Mouse (Mus musculus) bone marrow macrophage, adult 2 months (primary cell): ENCODE measurements around the gene Neurod4. TPM values are rescaled to one million over a fixed set of nuclear protein-coding genes. Genes with fewer than 3 reads are reported as not detected.

ENCODE experiments used
- H3K27ac ChIP-seq: 2 replicates; pipeline ENCODE4 v1.5.1; 2012; ENCODE audit warnings: low read depth, low read length; ENCODE audit not compliant: insufficient read depth
- H3K4me1 ChIP-seq: 2 replicates; pipeline ENCODE4 v1.6.1; 2012; ENCODE audit warnings: low read length; ENCODE audit not compliant: control insufficient read depth, insufficient read depth
- H3K4me3 ChIP-seq: 2 replicates; pipeline ENCODE4 v1.5.1; 2012; ENCODE audit warnings: mild to moderate bottlenecking, low read length, moderate library complexity; ENCODE audit not compliant: insufficient read depth
- CTCF ChIP-seq: IDR thresholded peaks from 2 replicates; pipeline ENCODE4 v1.5.1; 2012; ENCODE audit warnings: low read depth, mild to moderate bottlenecking, low read length, moderate library complexity
- POLR2A ChIP-seq: IDR thresholded peaks from 2 replicates; pipeline ENCODE4 v1.6.1; 2012; ENCODE audit warnings: mild to moderate bottlenecking, low read depth, low read length, borderline replicate concordance
- polyA plus RNA-seq: library from polyadenylated mRNA; stranded (reverse); fragments of >200 nt; gene quantifications from 2 replicates; pipeline ENCODE4 v1.2.4, GENCODE M21; 2012; ENCODE audit not compliant: missing spikeins, insufficient read depth, insufficient read length

Gene Neurod4
- polyA plus RNA-seq, 1 experiment = not detected

DNA sequence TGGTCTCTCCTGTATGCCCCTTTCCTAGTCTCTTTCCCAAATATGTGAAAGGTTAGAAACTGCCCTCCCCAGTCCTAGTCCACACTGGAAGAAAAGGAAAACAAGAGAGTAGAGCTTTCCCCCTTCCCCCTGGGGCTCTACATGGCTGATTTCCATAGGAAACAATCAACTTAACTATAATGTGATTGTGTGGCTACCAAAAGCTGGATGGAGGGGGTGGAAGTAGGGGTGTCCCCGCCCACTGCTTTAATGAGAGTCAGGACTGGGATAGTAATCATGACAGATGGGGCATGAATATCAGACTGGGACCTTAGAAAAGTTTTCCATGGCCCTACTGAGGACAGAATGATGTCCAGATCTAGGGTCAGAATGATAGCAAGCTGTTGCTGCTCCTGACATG is 45.5 kb downstream of the Neurod4 start:
- Histone ChIP-seq H3K4me3 (no peak overlapping the region), H3K27ac (no peak overlapping the region), H3K4me1 (no peaks in the 10 kb centered on the region)
- no peak for TF ChIP-seq CTCF
- no peak for TF ChIP-seq POLR2A

DNA sequence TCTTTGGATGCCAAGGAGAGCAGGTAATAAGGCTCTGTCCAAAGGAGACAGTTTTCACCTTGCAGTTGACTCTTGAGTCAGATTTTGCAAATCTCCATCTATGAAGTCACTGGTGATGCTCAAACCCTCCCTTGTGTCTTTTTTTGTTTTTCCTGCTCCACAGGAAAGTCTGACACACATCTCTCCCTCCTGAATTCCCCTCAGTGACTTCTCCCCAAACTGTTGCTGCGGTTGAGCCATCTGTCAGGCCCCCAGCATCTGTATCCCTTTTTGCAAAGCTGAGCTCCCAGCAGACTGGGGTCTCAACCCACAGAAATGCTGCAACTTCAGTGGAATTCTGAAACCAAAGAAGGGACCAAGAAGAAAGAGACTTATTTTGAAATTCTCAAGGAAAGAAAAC is 47.9 kb downstream of the Neurod4 start:
- H3K27ac ChIP-seq = no peak overlapping the region
- H3K4me1 ChIP-seq = no peaks in the 10 kb centered on the region
- H3K4me3 ChIP-seq = no peak overlapping the region
- TF ChIP-seq POLR2A = no peak
- TF ChIP-seq CTCF = no peak

DNA sequence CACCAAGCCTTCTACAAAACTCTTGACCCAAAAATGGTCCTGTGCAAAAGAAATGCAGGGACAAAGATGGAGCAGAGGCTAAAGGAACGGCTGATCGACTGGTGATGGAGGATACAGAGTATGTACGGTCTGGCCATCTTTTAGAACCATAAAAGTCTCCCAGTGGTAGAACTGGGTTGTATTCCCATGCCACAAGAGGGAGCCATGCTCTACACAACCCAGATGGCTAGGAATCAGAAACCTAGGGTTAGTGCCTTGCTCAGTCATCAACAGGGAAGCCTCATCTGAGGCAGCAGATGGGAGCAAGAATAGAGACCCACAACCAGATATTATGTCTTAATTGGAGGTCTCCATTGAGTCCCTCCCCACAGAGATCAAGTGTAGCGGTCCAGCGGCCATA is 50.5 kb downstream of the Neurod4 start:
- TF ChIP-seq CTCF (no peak), POLR2A (no peak)
- no peak overlapping the region for H3K4me3 ChIP-seq
- no peak overlapping the region for H3K27ac ChIP-seq
- no peaks in the 10 kb centered on the region for H3K4me1 ChIP-seq

DNA sequence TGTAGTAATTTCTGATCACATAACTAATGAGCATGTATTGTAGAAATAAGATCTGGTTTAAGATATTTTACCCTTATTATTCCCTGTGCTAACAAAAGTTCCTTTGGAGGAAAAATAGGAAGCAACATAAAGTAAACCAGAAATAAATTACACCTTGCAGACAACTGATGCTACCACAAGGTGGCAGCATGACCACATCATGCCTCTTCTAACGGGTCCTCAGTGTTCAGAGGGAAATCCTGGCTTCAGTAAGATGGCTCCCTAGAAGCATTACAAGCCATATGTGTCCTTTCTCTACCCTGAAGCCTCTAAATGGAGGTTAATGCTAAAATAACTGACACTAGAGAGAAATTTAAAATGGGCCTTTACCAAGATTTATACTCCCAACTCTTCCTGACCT is 51.8 kb downstream of the Neurod4 start:
- TF ChIP-seq CTCF = no peak
- TF ChIP-seq POLR2A = no peak
- Histone ChIP-seq H3K4me3 (no peak overlapping the region), H3K4me1 (no peaks in the 10 kb centered on the region), H3K27ac (no peak overlapping the region)

DNA sequence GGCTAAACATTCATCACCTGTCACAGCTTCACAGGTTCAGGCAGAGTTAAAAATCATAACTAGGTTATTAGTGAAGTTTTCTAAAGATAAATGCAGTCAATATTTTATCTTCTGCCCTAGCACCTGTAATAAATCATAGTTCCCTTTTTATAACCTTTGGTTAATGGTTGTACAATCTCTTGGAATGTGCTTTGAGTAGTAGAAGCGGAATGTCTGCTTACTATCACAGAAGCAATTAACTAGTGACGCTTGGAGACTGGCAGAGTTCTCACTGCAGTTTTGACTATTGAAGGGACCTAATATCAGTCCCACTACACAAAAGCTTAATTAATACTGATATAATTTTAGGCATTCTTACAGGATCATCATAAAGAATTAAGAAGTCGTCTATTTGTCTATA is 55.0 kb downstream of the Neurod4 start:
- no peaks in the 10 kb centered on the region for H3K4me1 ChIP-seq
- TF ChIP-seq POLR2A (no peak), CTCF (no peak)
- no peak overlapping the region for H3K4me3 ChIP-seq
- H3K27ac ChIP-seq = no peak overlapping the region

Other genes starting within 250 kb of the Neurod4 start
- 0.41 TPM in 1 of 2 replicates, not detected in the other for gene Olfr821, start 249.9 kb downstream of the Neurod4 start, polyA plus RNA-seq
- not detected in 2 replicates for gene Olfr822, start 209.0 kb downstream of the Neurod4 start, polyA plus RNA-seq
- gene Olfr823, start 164.9 kb downstream of the Neurod4 start, polyA plus RNA-seq = not detected in 2 replicates
- gene Olfr824, start 150.2 kb downstream of the Neurod4 start, polyA plus RNA-seq = not detected in 2 replicates
- gene Olfr825, start 113.5 kb downstream of the Neurod4 start, polyA plus RNA-seq = not detected in 2 replicates
- not detected in 2 replicates for gene Olfr826, start 96.1 kb downstream of the Neurod4 start, polyA plus RNA-seq
- gene Olfr827, start 65.8 kb downstream of the Neurod4 start, polyA plus RNA-seq = not detected in 2 replicates
- not detected in 2 replicates for gene Tespa1, start 42.6 kb upstream of the Neurod4 start, polyA plus RNA-seq
- 0.09 TPM in 1 of 2 replicates, not detected in the other for gene Vmn2r84, start 114.1 kb upstream of the Neurod4 start, polyA plus RNA-seq
- gene Vmn2r85, start 149.5 kb upstream of the Neurod4 start, polyA plus RNA-seq = not detected in 2 replicates
- gene Vmn2r86, start 175.8 kb upstream of the Neurod4 start, polyA plus RNA-seq = not detected in 2 replicates
- not detected in 2 replicates for gene Vmn2r87, start 217.2 kb upstream of the Neurod4 start, polyA plus RNA-seq